Mouse (Mus musculus) midbrain, embryonic 10.5 days (tissue): ENCODE data around the gene Nudt3. TPM values are rescaled to one million over a fixed set of nuclear protein-coding genes. Genes with fewer than 3 reads are reported as not detected.

Source experiments
- DNase-seq: peaks from one replicate; pipeline ENCODE4 v3.0.0-alpha.2; 2017; ENCODE audit warnings: low spot score
- H3K27ac ChIP-seq: fragments of 300-500 bp; sonication (generic); replicated peaks from 2 replicates; pipeline ENCODE4 v1.5.1; 2016; ENCODE audit warnings: mild to moderate bottlenecking
- H3K27me3 ChIP-seq: fragments of 300-500 bp; sonication (generic); 2 replicates; pipeline ENCODE4 v1.6.1; 2016; ENCODE audit warnings: low read depth, mild to moderate bottlenecking; ENCODE audit not compliant: poor library complexity, severe bottlenecking
- H3K36me3 ChIP-seq: fragments of 300-500 bp; sonication (generic); 2 replicates; pipeline ENCODE4 v1.6.1; 2016; ENCODE audit warnings: mild to moderate bottlenecking, moderate library complexity
- H3K4me1 ChIP-seq: fragments of 300-500 bp; sonication (generic); 2 replicates; pipeline ENCODE4 v1.6.1; 2016
- H3K4me3 ChIP-seq: fragments of 300-500 bp; sonication (generic); 2 replicates; pipeline ENCODE4 v1.5.1; 2016; ENCODE audit warnings: mild to moderate bottlenecking, moderate library complexity
- H3K9me3 ChIP-seq: fragments of 300-500 bp; sonication (generic); replicated peaks from 2 replicates; pipeline ENCODE4 v1.6.1; 2016; ENCODE audit warnings: mild to moderate bottlenecking
- WGBS: fragments of 180-500 bp; shearing (Covaris S2); methylation state at CpG from one replicate; pipeline ENCODE4 v1.1.7; 2016; 5-methylcytosine and 5-hydroxymethylcytosine counted together
- polyA plus RNA-seq: library from polyadenylated mRNA; unstranded; fragments of >200 nt; fragmentation: Nextera tagmentation; extraction: Ambion mirVana; gene quantifications from 2 replicates; pipeline ENCODE4 v1.2.1, GENCODE M21; 2016

Nudt3 gene
- polyA plus RNA-seq, 1 experiment from 2014 or later = 90.0 TPM

- 93% methylated on average over 13 of the region's 13 CpGs for WGBS
- Histone ChIP-seq H3K4me3 (no peak overlapping the region), H3K27me3 (no peaks in the 10 kb centered on the region), H3K36me3 (peaks cover 100% of the 10 kb centered on the region), H3K27ac (no peak overlapping the region), H3K9me3 (no peaks in the 10 kb centered on the region), H3K4me1 (peaks cover 16% of the 10 kb centered on the region)
- no peak for DNase-seq
Measured at GRCm38 (mm10) chr17:27583185-27583894, 40.0 kb downstream of the Nudt3 start.

GRCm38 (mm10) chr17:27580392-27581068 is 42.8 kb downstream of the Nudt3 start:
- Histone ChIP-seq H3K27me3 (no peaks in the 10 kb centered on the region), H3K36me3 (peaks cover 98% of the 10 kb centered on the region)
- 90% methylated on average over 20 of the region's 20 CpGs for WGBS

GRCm38 (mm10) chr17:27579816-27580215 is 43.5 kb downstream of the Nudt3 start:
- Histone ChIP-seq H3K27ac (no peak overlapping the region), H3K9me3 (no peaks in the 10 kb centered on the region), H3K4me3 (no peak overlapping the region), H3K27me3 (no peaks in the 10 kb centered on the region), H3K36me3 (peaks cover 98% of the 10 kb centered on the region), H3K4me1 (no peaks in the 10 kb centered on the region)
- no peak for DNase-seq
- 96% methylated on average over 8 of the region's 8 CpGs for WGBS

More at GRCm38 (mm10) chr17:27580392-27581068, 42.8 kb downstream of the Nudt3 start:
- DNase-seq = no peak
- H3K27ac ChIP-seq = no peak overlapping the region
- no peak overlapping the region for H3K4me3 ChIP-seq
- H3K4me1 ChIP-seq = no peaks in the 10 kb centered on the region
- no peaks in the 10 kb centered on the region for H3K9me3 ChIP-seq

- no peak overlapping the region for H3K4me3 ChIP-seq
- DNase-seq = no peak
- WGBS = 91% methylated on average over 10 of the region's 10 CpGs
- no peaks in the 10 kb centered on the region for H3K4me1 ChIP-seq
- H3K9me3 ChIP-seq = no peaks in the 10 kb centered on the region
- H3K27me3 ChIP-seq = no peaks in the 10 kb centered on the region
- H3K36me3 ChIP-seq = peaks cover 97% of the 10 kb centered on the region
- no peak overlapping the region for H3K27ac ChIP-seq
Measured at GRCm38 (mm10) chr17:27578487-27578886, 44.8 kb downstream of the Nudt3 start.

- no peaks in the 10 kb centered on the region for H3K4me1 ChIP-seq
- no peaks in the 10 kb centered on the region for H3K9me3 ChIP-seq
- no peak overlapping the region for H3K4me3 ChIP-seq
- H3K27me3 ChIP-seq = no peaks in the 10 kb centered on the region
- H3K36me3 ChIP-seq = peaks cover 95% of the 10 kb centered on the region
- 84% methylated on average over 6 of the region's 6 CpGs for WGBS
- DNase-seq = no peak
- H3K27ac ChIP-seq = no peak overlapping the region
Measured at GRCm38 (mm10) chr17:27577468-27577867, 45.8 kb downstream of the Nudt3 start.

- WGBS = 94% methylated on average over 7 of the region's 7 CpGs
- no peak overlapping the region for H3K4me3 ChIP-seq
- no peak for DNase-seq
- no peak overlapping the region for H3K27ac ChIP-seq
- H3K9me3 ChIP-seq = no peaks in the 10 kb centered on the region
- H3K4me1 ChIP-seq = no peaks in the 10 kb centered on the region
- H3K36me3 ChIP-seq = peaks cover 83% of the 10 kb centered on the region
- no peaks in the 10 kb centered on the region for H3K27me3 ChIP-seq
Measured at GRCm38 (mm10) chr17:27576056-27576455, 47.2 kb downstream of the Nudt3 start.

GRCm38 (mm10) chr17:27575116-27575776 is 48.0 kb downstream of the Nudt3 start:
- Histone ChIP-seq H3K4me3 (no peak overlapping the region), H3K4me1 (no peaks in the 10 kb centered on the region), H3K27ac (no peak overlapping the region), H3K36me3 (peaks cover 75% of the 10 kb centered on the region), H3K9me3 (no peaks in the 10 kb centered on the region), H3K27me3 (no peaks in the 10 kb centered on the region)
- WGBS = 92% methylated on average over 10 of the region's 10 CpGs
- no peak for DNase-seq

GRCm38 (mm10) chr17:27574470-27575115 is 48.7 kb downstream of the Nudt3 start:
- no peak for DNase-seq
- Histone ChIP-seq H3K36me3 (peaks cover 69% of the 10 kb centered on the region), H3K27ac (no peak overlapping the region), H3K27me3 (no peaks in the 10 kb centered on the region), H3K9me3 (no peaks in the 10 kb centered on the region), H3K4me1 (no peaks in the 10 kb centered on the region), H3K4me3 (no peak overlapping the region)
- WGBS = 95% methylated on average over 16 of the region's 16 CpGs

- Histone ChIP-seq H3K4me3 (no peak overlapping the region), H3K27me3 (no peaks in the 10 kb centered on the region), H3K9me3 (no peaks in the 10 kb centered on the region), H3K27ac (no peak overlapping the region), H3K4me1 (no peaks in the 10 kb centered on the region), H3K36me3 (peaks cover 61% of the 10 kb centered on the region)
- no peak for DNase-seq
- 86% methylated on average over 10 of the region's 10 CpGs for whole genome bisulfite sequencing
Measured at GRCm38 (mm10) chr17:27573772-27574320, 49.4 kb downstream of the Nudt3 start.

- no peak for DNase-seq
- Histone ChIP-seq H3K27ac (no peak overlapping the region), H3K27me3 (peaks cover 3% of the 10 kb centered on the region; the same call in 1 of the 2 replicates), H3K4me1 (peaks cover 7% of the 10 kb centered on the region), H3K9me3 (no peaks in the 10 kb centered on the region), H3K4me3 (no peak overlapping the region), H3K36me3 (peaks cover 38% of the 10 kb centered on the region)
- 83% methylated on average over 8 of the region's 8 CpGs for WGBS
Measured at GRCm38 (mm10) chr17:27571315-27571714, 52.0 kb downstream of the Nudt3 start.

- DNase-seq = no peak
- Histone ChIP-seq H3K27me3 (peaks cover 3% of the 10 kb centered on the region; the same call in 1 of the 2 replicates), H3K9me3 (no peaks in the 10 kb centered on the region)
Measured at GRCm38 (mm10) chr17:27568228-27568627, 55.1 kb downstream of the Nudt3 start.

GRCm38 (mm10) chr17:27565942-27566267 is 57.4 kb downstream of the Nudt3 start:
- H3K4me1 ChIP-seq = peaks cover 49% of the 10 kb centered on the region
- WGBS = under 1% methylated on average over 13 of the region's 13 CpGs
- no peak for DNase-seq
- peaks cover 3% of the 10 kb centered on the region; the same call in 1 of the 2 replicates for H3K27me3 ChIP-seq
- H3K9me3 ChIP-seq = no peaks in the 10 kb centered on the region
- H3K36me3 ChIP-seq = peaks cover 24% of the 10 kb centered on the region
- H3K4me3 ChIP-seq = peak overlapping the region; percentile 75
- peak overlapping the region; percentile 86 for H3K27ac ChIP-seq

More at GRCm38 (mm10) chr17:27568228-27568627, 55.1 kb downstream of the Nudt3 start:
- 85% methylated on average over 5 of the region's 5 CpGs for WGBS
- H3K27ac ChIP-seq = no peak overlapping the region
- H3K4me3 ChIP-seq = no peak overlapping the region
- H3K36me3 ChIP-seq = peaks cover 18% of the 10 kb centered on the region
- H3K4me1 ChIP-seq = peaks cover 35% of the 10 kb centered on the region
